Mouse (Mus musculus) ES-Bruce4 (cell line): ENCODE measurements at regions not wholly inside any gene's neighbourhood (a gene's known extent, or its start where the extent isn't known, plus 50 kb on each side); places are given as distances from the start of the nearest gene placed in this dataset.

ENCODE experiments used
- EP300 ChIP-seq: IDR thresholded peaks from 2 replicates; pipeline ENCODE4 v1.6.1; 2011; ENCODE audit warnings: low read depth, low read length; ENCODE audit not compliant: insufficient read depth
- POLR2A ChIP-seq: IDR thresholded peaks from one replicate; pipeline ENCODE4 v1.8.1; 2011; ENCODE audit warnings: low read length; ENCODE audit not compliant: insufficient read depth

DNA sequence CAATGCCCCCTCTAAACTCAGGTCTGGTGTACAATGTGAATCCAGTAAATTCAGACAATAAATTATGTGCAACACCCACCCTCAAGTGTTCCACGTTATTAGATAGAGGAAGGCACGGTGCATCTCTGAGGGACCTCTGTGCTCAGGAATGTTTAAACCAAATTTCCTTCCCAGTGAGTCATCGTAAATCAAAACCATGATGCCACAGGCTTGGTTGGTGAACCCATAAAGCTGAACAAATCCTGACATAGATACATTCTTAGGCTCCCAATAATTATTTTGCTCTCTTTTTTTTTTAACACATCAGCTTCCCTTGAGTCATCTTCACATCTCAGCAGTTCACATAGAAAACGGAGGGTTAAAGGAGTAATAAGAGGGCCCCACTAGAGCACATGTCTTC, 173.6 kb upstream of the Zpld1 start:
- TF ChIP-seq EP300, result no peak
- no peak for TF ChIP-seq POLR2A
